Mouse (Mus musculus) hindlimb bud, embryonic 11.5 days (tissue): ENCODE results near the gene 1700029F12Rik.

Experiments
- DNase-seq: peaks from one replicate; pipeline ENCODE4 v3.0.0-alpha.2; 2012; ENCODE audit warnings: low read depth, low spot score; ENCODE audit errors: extremely low spot score

The 1700029F12Rik gene

GRCm38 (mm10) chr13:97030075-97030474 lies 4.1 kb downstream of the 1700029F12Rik start:
- DNase-seq: no peak

- DNase-seq: no peak
Observed at GRCm38 (mm10) chr13:97021906-97022305, 12.3 kb downstream of the 1700029F12Rik start.

- DNase-seq: no peak
Observed at GRCm38 (mm10) chr13:97020122-97020521, 14.0 kb downstream of the 1700029F12Rik start.

GRCm38 (mm10) chr13:97017711-97018110 lies 16.5 kb downstream of the 1700029F12Rik start:
- no peak for DNase-seq

GRCm38 (mm10) chr13:97014366-97014765 lies 19.8 kb downstream of the 1700029F12Rik start:
- no peak for DNase-seq

GRCm38 (mm10) chr13:97008266-97009153 lies 25.7 kb downstream of the 1700029F12Rik start:
- DNase-seq: no peak

- DNase-seq: no peak
Observed at GRCm38 (mm10) chr13:97007501-97008265, 26.5 kb downstream of the 1700029F12Rik start.

GRCm38 (mm10) chr13:97006784-97007183 lies 27.4 kb downstream of the 1700029F12Rik start:
- no peak for DNase-seq

- DNase-seq: no peak
Observed at GRCm38 (mm10) chr13:96997080-96997479, 37.1 kb downstream of the 1700029F12Rik start.

GRCm38 (mm10) chr13:96995243-96995642 lies 38.9 kb downstream of the 1700029F12Rik start:
- DNase-seq: no peak

GRCm38 (mm10) chr13:96993291-96993989 lies 40.7 kb downstream of the 1700029F12Rik start:
- no peak for DNase-seq

- DNase-seq: no peak
Observed at GRCm38 (mm10) chr13:96990561-96991265, 43.4 kb downstream of the 1700029F12Rik start.

- no peak for DNase-seq
Observed at GRCm38 (mm10) chr13:96990045-96990444, 44.1 kb downstream of the 1700029F12Rik start.

GRCm38 (mm10) chr13:96989129-96989528 lies 45.0 kb downstream of the 1700029F12Rik start:
- DNase-seq: no peak

GRCm38 (mm10) chr13:96985599-96986275 lies 48.4 kb downstream of the 1700029F12Rik start:
- no peak for DNase-seq

GRCm38 (mm10) chr13:96984688-96985087 lies 49.5 kb downstream of the 1700029F12Rik start:
- DNase-seq: no peak

- DNase-seq: no peak
Observed at GRCm38 (mm10) chr13:96983251-96984126, 50.7 kb downstream of the 1700029F12Rik start.

GRCm38 (mm10) chr13:96980561-96980960 lies 53.6 kb downstream of the 1700029F12Rik start:
- DNase-seq: no peak

- DNase-seq: no peak
Observed at GRCm38 (mm10) chr13:96976986-96977595, 57.1 kb downstream of the 1700029F12Rik start.
